Mouse (Mus musculus): ENCODE measurements around the gene Grap2. TPM values are rescaled to one million over a fixed set of nuclear protein-coding genes. Genes with fewer than 3 reads are reported as not detected.

Gene Grap2
- total and polyA plus RNA-seq, 3 experiments, result 0.62 to 5.1 TPM; not detected in 1

GRCm38 (mm10) chr15:80599843-80600242 lies 27.4 kb downstream of the Grap2 start:
- Histone ChIP-seq H3K36me3 (ENCODE audit: control insufficient read depth in 1 of 2, insufficient read depth in 2 of 2, low read length in 2 of 2) (no peaks in the 10 kb centered on the region), H3K27me3 (ENCODE audit: control insufficient read depth in 1 of 2, insufficient read depth in 2 of 2, low read length in 2 of 2) (peaks cover 2 to 8% of the 10 kb centered on the region in 2 experiments), H3K27ac (ENCODE audit: control insufficient read depth, low read depth, low read length) (no peak overlapping the region), H3K9ac (ENCODE audit: control insufficient read depth, low read depth, low read length, poor library complexity, severe bottlenecking) (no peak overlapping the region), H3K4me1 (ENCODE audit: control insufficient read depth in 1 of 2, insufficient read depth in 2 of 2, low read length in 2 of 2) (0 out of 4 replicates have a peak, but pooled peaks cover 0 to 3% of the 10 kb centered on the region in 2 experiments), H3K79me2 (ENCODE audit: control insufficient read depth, insufficient read depth, low read length, poor library complexity) (no peaks in the 10 kb centered on the region), H3K4me3 (ENCODE audit: control insufficient read depth in 1 of 2, insufficient read depth in 1 of 2, low read depth in 2 of 2, low read length in 2 of 2) (no peak overlapping the region), H3K9me3 (replicated peaks; ENCODE audit: insufficient read depth, low read length) (no peaks in the 10 kb centered on the region)
- no peak for TF ChIP-seq CTCF (IDR thresholded peaks at IDR 0.05 in 2 of 3, conservative IDR thresholded peaks at IDR 0.05 in 1 of 3; ENCODE audit: control insufficient read depth in 1 of 3, insufficient read depth in 1 of 3, low read depth in 2 of 3, low read length in 3 of 3, poor library complexity in 1 of 3, severe bottlenecking in 1 of 3)
- TF ChIP-seq SIN3A (IDR thresholded peaks at IDR 0.05; ENCODE audit: low read length), result no peak
- TF ChIP-seq CHD2 (IDR thresholded peaks at IDR 0.05; ENCODE audit: low read length), result no peak
- TF ChIP-seq ELF1 (IDR thresholded peaks at IDR 0.05; ENCODE audit: low read depth, low read length), result no peak
- no peak for TF ChIP-seq RCOR1 (IDR thresholded peaks at IDR 0.05; ENCODE audit: low read depth, low read length)
- TF ChIP-seq MAFK (IDR thresholded peaks at IDR 0.05; ENCODE audit: borderline replicate concordance, low read depth, low read length), result no peak
- no peak for TF ChIP-seq POLR2AphosphoS5 (IDR thresholded peaks at IDR 0.05; ENCODE audit: borderline replicate concordance, low read depth, low read length)
- TF ChIP-seq USF2 (IDR thresholded peaks at IDR 0.05; ENCODE audit: borderline replicate concordance in 1 of 2, insufficient read depth in 1 of 2, low read depth in 1 of 2, low read length in 2 of 2), result no peak
- TF ChIP-seq E2F4 (IDR thresholded peaks at IDR 0.05; ENCODE audit: borderline replicate concordance, low read depth, low read length), result no peak
- no peak for TF ChIP-seq MXI1 (IDR thresholded peaks at IDR 0.05; ENCODE audit: low read depth, low read length)
- TF ChIP-seq CHD1 (IDR thresholded peaks at IDR 0.05; ENCODE audit: low read depth, low read length), result no peak
- TF ChIP-seq ZMIZ1 (IDR thresholded peaks at IDR 0.05; ENCODE audit: low read depth, low read length), result no peak
- no peak for DNase-seq (ENCODE audit: low read depth, low spot score)

GRCm38 (mm10) chr15:80601456-80601855 lies 29.1 kb downstream of the Grap2 start:
- no peak for TF ChIP-seq POLR2AphosphoS2 (IDR thresholded peaks at IDR 0.05; ENCODE audit: low read length)
- Histone ChIP-seq H3K36me3 (ENCODE audit: control insufficient read depth in 1 of 2, insufficient read depth in 2 of 2, low read length in 2 of 2) (no peaks in the 10 kb centered on the region), H3K4me3 (ENCODE audit: control insufficient read depth in 1 of 2, insufficient read depth in 1 of 2, low read depth in 2 of 2, low read length in 2 of 2) (no peak overlapping the region), H3K9me3 (replicated peaks; ENCODE audit: insufficient read depth, low read length) (no peaks in the 10 kb centered on the region), H3K79me2 (ENCODE audit: control insufficient read depth, insufficient read depth, low read length, poor library complexity) (no peaks in the 10 kb centered on the region), H3K9ac (ENCODE audit: control insufficient read depth, low read depth, low read length, poor library complexity, severe bottlenecking) (no peak overlapping the region), H3K27ac (ENCODE audit: control insufficient read depth, low read depth, low read length) (no peak overlapping the region), H3K4me1 (ENCODE audit: control insufficient read depth in 1 of 2, insufficient read depth in 2 of 2, low read length in 2 of 2) (0 out of 4 replicates have a peak, but pooled peaks cover 0 to 3% of the 10 kb centered on the region in 2 experiments), H3K27me3 (ENCODE audit: control insufficient read depth in 1 of 2, insufficient read depth in 2 of 2, low read length in 2 of 2) (peaks cover 5 to 8% of the 10 kb centered on the region in 2 experiments)
- no peak for DNase-seq (ENCODE audit: low read depth, low spot score)

DNA sequence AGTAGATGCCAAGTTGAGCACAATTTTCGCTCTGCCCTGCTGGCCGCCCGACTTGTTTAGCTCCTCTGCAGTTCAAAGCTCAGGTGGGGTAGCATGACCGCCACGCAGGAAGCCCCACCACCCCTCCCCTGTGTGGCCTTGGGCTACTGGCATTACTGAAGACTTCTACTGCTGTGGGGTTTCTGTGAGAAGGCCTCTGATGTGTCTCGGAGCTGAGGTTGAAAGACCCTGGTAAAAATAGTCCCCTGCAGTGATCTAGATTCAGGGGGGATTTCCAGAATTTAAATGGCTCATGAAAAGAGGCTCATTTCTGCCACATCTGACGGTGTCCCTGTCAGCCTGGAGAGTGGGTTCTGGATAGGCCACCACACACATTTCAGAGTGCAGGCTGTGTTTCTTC lies 30.1 kb downstream of the Grap2 start:
- H3K4me3 ChIP-seq (ENCODE audit: control insufficient read depth in 1 of 2, insufficient read depth in 1 of 2, low read depth in 2 of 2, low read length in 2 of 2), result no peak overlapping the region
- no peak overlapping the region for H3K27ac ChIP-seq (ENCODE audit: control insufficient read depth, low read depth, low read length)
- H3K79me2 ChIP-seq (ENCODE audit: control insufficient read depth, insufficient read depth, low read length, poor library complexity), result no peaks in the 10 kb centered on the region
- H3K4me1 ChIP-seq (ENCODE audit: control insufficient read depth in 1 of 2, insufficient read depth in 2 of 2, low read length in 2 of 2), result 0 out of 4 replicates have a peak, but pooled peaks cover 0 to 3% of the 10 kb centered on the region in 2 experiments
- peaks cover 5 to 8% of the 10 kb centered on the region in 2 experiments for H3K27me3 ChIP-seq (ENCODE audit: control insufficient read depth in 1 of 2, insufficient read depth in 2 of 2, low read length in 2 of 2)
- no peak for DNase-seq (ENCODE audit: low read depth, low spot score)
- no peaks in the 10 kb centered on the region for H3K9me3 ChIP-seq (replicated peaks; ENCODE audit: insufficient read depth, low read length)
- H3K36me3 ChIP-seq (ENCODE audit: control insufficient read depth in 1 of 2, insufficient read depth in 2 of 2, low read length in 2 of 2), result no peaks in the 10 kb centered on the region
- no peak overlapping the region for H3K9ac ChIP-seq (ENCODE audit: control insufficient read depth, low read depth, low read length, poor library complexity, severe bottlenecking)
- TF ChIP-seq EP300 (IDR thresholded peaks at IDR 0.05; ENCODE audit: low read depth in 1 of 2, low read length in 2 of 2), result no peak
- no peak for TF ChIP-seq ELF1 (IDR thresholded peaks at IDR 0.05; ENCODE audit: low read depth, low read length)
- TF ChIP-seq SMC3 (IDR thresholded peaks at IDR 0.05; ENCODE audit: low read depth, low read length), result no peak
- TF ChIP-seq MYB (IDR thresholded peaks at IDR 0.05; ENCODE audit: low read depth, low read length), result no peak
- TF ChIP-seq RCOR1 (IDR thresholded peaks at IDR 0.05; ENCODE audit: low read depth, low read length), result no peak

Measured in MEL (cell line).